Mouse (Mus musculus) hindbrain, embryonic 13.5 days (tissue): Measurements from ENCODE around the gene Aox3. TPM values are rescaled to one million over a fixed set of nuclear protein-coding genes. Genes with fewer than 3 reads are reported as not detected.

Experiments
- ATAC-seq: fragments of 200-750 bp; cut with Nextera tagmentation; 2 replicates; pipeline ENCODE4 v1.8.0; 2017; ENCODE audit warnings: moderate TSS enrichment; ENCODE audit not compliant: low FRiP score
- H3K27ac ChIP-seq: fragments of 300-500 bp; sonication (generic); 2 replicates; pipeline ENCODE4 v1.5.1; 2015; ENCODE audit warnings: inconsistent platforms, mild to moderate bottlenecking, moderate library complexity
- H3K27me3 ChIP-seq: fragments of 300-500 bp; sonication (generic); 2 replicates; pipeline ENCODE4 v1.6.1; 2015; ENCODE audit warnings: mild to moderate bottlenecking, inconsistent platforms
- H3K36me3 ChIP-seq: fragments of 300-500 bp; sonication (generic); 2 replicates; pipeline ENCODE4 v1.6.1; 2015; ENCODE audit warnings: mild to moderate bottlenecking, inconsistent platforms
- H3K4me1 ChIP-seq: fragments of 300-500 bp; sonication (generic); replicated peaks from 2 replicates; pipeline ENCODE4 v1.6.1; 2015; ENCODE audit warnings: inconsistent platforms
- H3K4me2 ChIP-seq: fragments of 300-500 bp; sonication (generic); 2 replicates; pipeline ENCODE4 v1.6.1; 2015; ENCODE audit warnings: inconsistent platforms, mild to moderate bottlenecking, moderate library complexity
- H3K4me3 ChIP-seq: fragments of 300-500 bp; sonication (generic); 2 replicates; pipeline ENCODE4 v1.5.1; 2015; ENCODE audit warnings: mild to moderate bottlenecking, inconsistent platforms
- H3K9ac ChIP-seq: fragments of 300-500 bp; sonication (generic); 2 replicates; pipeline ENCODE4 v1.6.1; 2015; ENCODE audit warnings: mild to moderate bottlenecking, inconsistent platforms
- H3K9me3 ChIP-seq: fragments of 300-500 bp; sonication (generic); 2 replicates; pipeline ENCODE4 v1.6.1; 2016; ENCODE audit warnings: inconsistent platforms
- WGBS: fragments of 180-500 bp; shearing (Covaris S2); methylation state at CpG from one replicate; pipeline ENCODE4 v1.1.7; 2015; 5-methylcytosine and 5-hydroxymethylcytosine counted together
- polyA plus RNA-seq: library from polyadenylated mRNA; unstranded; fragments of >200 nt; fragmentation: Nextera tagmentation; extraction: Ambion mirVana; gene quantifications from 2 replicates; pipeline ENCODE4 v1.2.1, GENCODE M21; 2015

Aox3 gene
- polyA plus RNA-seq, 1 experiment from 2014 or later = 0.04 TPM

- 80% methylated on average over 4 of the region's 4 CpGs for WGBS
- no peak overlapping the region for H3K27ac ChIP-seq
- no peaks in the 10 kb centered on the region for H3K9me3 ChIP-seq
- H3K9ac ChIP-seq = no peak overlapping the region
- no peak overlapping the region for H3K4me3 ChIP-seq
- ATAC-seq = no peak
- H3K4me1 ChIP-seq = no peaks in the 10 kb centered on the region
- no peak overlapping the region for H3K4me2 ChIP-seq
- no peaks in the 10 kb centered on the region for H3K27me3 ChIP-seq
- H3K36me3 ChIP-seq = no peaks in the 10 kb centered on the region
Observed at GRCm38 (mm10) chr1:58111315-58111714, 1.6 kb upstream of the Aox3 start.

GRCm38 (mm10) chr1:58113441-58113840 lies 511 bp downstream of the Aox3 start:
- no peak overlapping the region for H3K27ac ChIP-seq
- H3K4me3 ChIP-seq = no peak overlapping the region
- no peaks in the 10 kb centered on the region for H3K9me3 ChIP-seq
- H3K27me3 ChIP-seq = no peaks in the 10 kb centered on the region
- H3K9ac ChIP-seq = no peak overlapping the region
- no peak overlapping the region for H3K4me2 ChIP-seq
- H3K36me3 ChIP-seq = no peaks in the 10 kb centered on the region
- ATAC-seq = no peak
- no peaks in the 10 kb centered on the region for H3K4me1 ChIP-seq

- no peak for ATAC-seq
- Histone ChIP-seq H3K9me3 (no peaks in the 10 kb centered on the region), H3K9ac (no peak overlapping the region), H3K36me3 (no peaks in the 10 kb centered on the region), H3K27me3 (no peaks in the 10 kb centered on the region), H3K27ac (no peak overlapping the region), H3K4me2 (no peak overlapping the region), H3K4me1 (no peaks in the 10 kb centered on the region), H3K4me3 (no peak overlapping the region)
- 77% methylated on average over 6 of the region's 6 CpGs for WGBS
Observed at GRCm38 (mm10) chr1:58114021-58114560, 1.2 kb downstream of the Aox3 start.

GRCm38 (mm10) chr1:58114666-58115375 lies 1.9 kb downstream of the Aox3 start:
- Histone ChIP-seq H3K9me3 (no peaks in the 10 kb centered on the region), H3K36me3 (no peaks in the 10 kb centered on the region), H3K4me2 (no peak overlapping the region), H3K4me3 (no peak overlapping the region), H3K4me1 (no peaks in the 10 kb centered on the region), H3K9ac (no peak overlapping the region), H3K27me3 (no peaks in the 10 kb centered on the region), H3K27ac (no peak overlapping the region)
- 77% methylated on average over 12 of the region's 12 CpGs for WGBS
- ATAC-seq = no peak

- H3K9me3 ChIP-seq = no peaks in the 10 kb centered on the region
- H3K4me1 ChIP-seq = no peaks in the 10 kb centered on the region
- H3K9ac ChIP-seq = no peak overlapping the region
- H3K36me3 ChIP-seq = no peaks in the 10 kb centered on the region
- 87% methylated on average over 3 of the region's 3 CpGs for WGBS
- H3K27ac ChIP-seq = no peak overlapping the region
- no peak overlapping the region for H3K4me3 ChIP-seq
- H3K4me2 ChIP-seq = no peak overlapping the region
- H3K27me3 ChIP-seq = no peaks in the 10 kb centered on the region
- no peak for ATAC-seq
Observed at GRCm38 (mm10) chr1:58118231-58118630, 5.3 kb downstream of the Aox3 start.

GRCm38 (mm10) chr1:58124901-58125300 lies 12.0 kb downstream of the Aox3 start:
- no peak for ATAC-seq
- Histone ChIP-seq H3K4me2 (no peak overlapping the region), H3K36me3 (no peaks in the 10 kb centered on the region), H3K4me1 (no peaks in the 10 kb centered on the region), H3K4me3 (no peak overlapping the region), H3K9me3 (no peaks in the 10 kb centered on the region), H3K27ac (no peak overlapping the region), H3K27me3 (no peaks in the 10 kb centered on the region), H3K9ac (no peak overlapping the region)
- WGBS = 90% methylated on average over 8 of the region's 8 CpGs

GRCm38 (mm10) chr1:58137891-58138290 lies 25.0 kb downstream of the Aox3 start:
- Histone ChIP-seq H3K9ac (no peak overlapping the region), H3K27me3 (no peaks in the 10 kb centered on the region), H3K4me1 (no peaks in the 10 kb centered on the region), H3K9me3 (no peaks in the 10 kb centered on the region; the same call in 1 of the 2 replicates), H3K4me2 (no peak overlapping the region), H3K4me3 (no peak overlapping the region), H3K36me3 (no peaks in the 10 kb centered on the region), H3K27ac (no peak overlapping the region)
- no peak for ATAC-seq

GRCm38 (mm10) chr1:58138986-58139385 lies 26.1 kb downstream of the Aox3 start:
- H3K27me3 ChIP-seq = no peaks in the 10 kb centered on the region
- H3K9ac ChIP-seq = no peak overlapping the region
- no peaks in the 10 kb centered on the region for H3K4me1 ChIP-seq
- H3K27ac ChIP-seq = no peak overlapping the region
- WGBS = 94% methylated on average over 9 of the region's 9 CpGs
- H3K9me3 ChIP-seq = no peaks in the 10 kb centered on the region; the same call in 1 of the 2 replicates
- H3K36me3 ChIP-seq = no peaks in the 10 kb centered on the region
- ATAC-seq = no peak
- no peak overlapping the region for H3K4me2 ChIP-seq
- no peak overlapping the region for H3K4me3 ChIP-seq

- Histone ChIP-seq H3K36me3 (no peaks in the 10 kb centered on the region), H3K27me3 (no peaks in the 10 kb centered on the region)
- WGBS = 88% methylated on average over 5 of the region's 5 CpGs
Observed at GRCm38 (mm10) chr1:58140607-58141006, 27.7 kb downstream of the Aox3 start.

GRCm38 (mm10) chr1:58144384-58145069 lies 31.6 kb downstream of the Aox3 start:
- Histone ChIP-seq H3K4me1 (no peaks in the 10 kb centered on the region), H3K36me3 (no peaks in the 10 kb centered on the region), H3K9me3 (no peaks in the 10 kb centered on the region), H3K9ac (no peak overlapping the region), H3K4me3 (no peak overlapping the region), H3K27ac (no peak overlapping the region), H3K4me2 (no peak overlapping the region), H3K27me3 (no peaks in the 10 kb centered on the region)
- WGBS = 76% methylated on average over 10 of the region's 10 CpGs
- ATAC-seq = no peak

More at GRCm38 (mm10) chr1:58140607-58141006, 27.7 kb downstream of the Aox3 start:
- no peaks in the 10 kb centered on the region; the same call in 1 of the 2 replicates for H3K9me3 ChIP-seq
- H3K27ac ChIP-seq = no peak overlapping the region
- H3K4me1 ChIP-seq = no peaks in the 10 kb centered on the region
- ATAC-seq = no peak
- H3K4me2 ChIP-seq = no peak overlapping the region
- H3K4me3 ChIP-seq = no peak overlapping the region
- no peak overlapping the region for H3K9ac ChIP-seq

- H3K36me3 ChIP-seq = no peaks in the 10 kb centered on the region
- H3K27me3 ChIP-seq = no peaks in the 10 kb centered on the region
- no peak overlapping the region for H3K9ac ChIP-seq
- no peak for ATAC-seq
- no peak overlapping the region for H3K27ac ChIP-seq
- WGBS = 87% methylated on average over 10 of the region's 10 CpGs
- H3K4me1 ChIP-seq = no peaks in the 10 kb centered on the region
- no peak overlapping the region for H3K4me2 ChIP-seq
- H3K9me3 ChIP-seq = no peaks in the 10 kb centered on the region
- H3K4me3 ChIP-seq = no peak overlapping the region
Observed at GRCm38 (mm10) chr1:58146026-58146425, 33.1 kb downstream of the Aox3 start.

GRCm38 (mm10) chr1:58147776-58148175 lies 34.8 kb downstream of the Aox3 start:
- no peak for ATAC-seq
- WGBS = 84% methylated on average over 6 of the region's 6 CpGs
- Histone ChIP-seq H3K27ac (no peak overlapping the region), H3K9ac (no peak overlapping the region), H3K4me1 (no peaks in the 10 kb centered on the region), H3K4me3 (no peak overlapping the region), H3K9me3 (no peaks in the 10 kb centered on the region), H3K36me3 (no peaks in the 10 kb centered on the region), H3K27me3 (no peaks in the 10 kb centered on the region), H3K4me2 (no peak overlapping the region)

- no peak for ATAC-seq
- Histone ChIP-seq H3K27ac (no peak overlapping the region), H3K9ac (no peak overlapping the region), H3K9me3 (no peaks in the 10 kb centered on the region), H3K4me3 (no peak overlapping the region), H3K4me1 (no peaks in the 10 kb centered on the region), H3K4me2 (no peak overlapping the region), H3K27me3 (no peaks in the 10 kb centered on the region), H3K36me3 (no peaks in the 10 kb centered on the region)
- whole genome bisulfite sequencing = 83% methylated on average over 8 of the region's 8 CpGs
Observed at GRCm38 (mm10) chr1:58152247-58152646, 39.3 kb downstream of the Aox3 start.
